Mouse (Mus musculus) right cerebral cortex, postnatal 10 days (tissue): Measurements from ENCODE around the gene Il4ra.

Experiments used
- DNase-seq, 2 experiments: peaks; one replicate each; pipeline ENCODE4 v3.0.0; 2021; ENCODE audit warnings: low spot score in 2 of 2

Gene Il4ra

GRCm38 (mm10) chr7:125572737-125573136 is 20.8 kb downstream of the Il4ra start:
- no peak for DNase-seq

- DNase-seq, result no peak
These were observed 21.9 kb downstream of the Il4ra start for GRCm38 (mm10) chr7:125573849-125574248.

DNA sequence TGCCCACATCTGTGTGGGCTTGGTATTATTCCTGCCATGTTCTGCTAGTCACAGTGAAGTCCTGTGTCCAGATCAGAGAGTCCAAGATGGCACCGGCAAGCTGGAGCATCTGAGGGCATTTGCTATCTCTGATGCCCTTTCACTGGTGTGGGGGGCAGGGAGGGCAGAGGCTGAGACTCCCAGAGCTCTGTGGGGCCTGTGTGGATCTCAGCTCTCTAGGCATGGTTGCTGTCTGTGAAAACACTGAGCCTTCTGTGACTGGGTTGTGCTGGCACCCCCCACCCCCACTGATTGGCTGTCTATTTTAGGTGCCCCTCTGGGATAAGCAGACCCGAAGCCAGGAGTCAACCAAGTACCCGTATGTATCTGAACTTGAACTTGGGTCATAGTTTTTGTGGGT is 22.9 kb downstream of the Il4ra start:
- no peak for DNase-seq

GRCm38 (mm10) chr7:125575738-125576540 is 24.0 kb downstream of the Il4ra start:
- no peak for DNase-seq

GRCm38 (mm10) chr7:125576982-125577381 is 25.1 kb downstream of the Il4ra start:
- DNase-seq, result peak; percentile 63 to 68

DNA sequence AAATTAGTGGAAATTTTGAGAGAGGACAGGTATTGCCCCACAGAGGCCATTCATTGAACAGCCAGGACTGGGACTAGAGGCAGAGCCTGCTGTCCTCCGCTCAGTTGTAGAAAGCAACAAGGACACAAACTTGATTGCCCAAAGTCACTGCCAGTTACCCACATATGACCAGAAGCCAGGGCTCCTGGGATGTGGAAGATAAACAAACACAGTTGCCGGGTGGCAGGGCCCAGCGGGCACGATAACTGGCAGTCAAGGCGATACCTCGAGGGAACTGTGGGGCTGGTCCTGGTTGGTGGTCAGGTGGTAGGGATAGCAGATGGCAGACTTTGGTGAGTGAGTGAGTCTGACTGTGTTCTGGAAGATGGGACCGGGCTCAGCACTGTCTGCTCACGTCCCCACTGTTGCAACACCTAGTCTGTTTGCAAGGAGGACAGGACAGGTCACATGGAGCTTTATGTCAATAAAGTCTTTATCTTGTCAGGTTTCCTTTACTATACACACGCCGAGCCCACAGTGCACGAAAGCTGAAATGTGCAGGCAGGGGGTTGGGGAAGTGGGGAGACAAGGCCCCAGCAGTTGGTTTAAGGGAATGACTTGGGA is 25.7 kb downstream of the Il4ra start:
- DNase-seq, result no peak

DNA sequence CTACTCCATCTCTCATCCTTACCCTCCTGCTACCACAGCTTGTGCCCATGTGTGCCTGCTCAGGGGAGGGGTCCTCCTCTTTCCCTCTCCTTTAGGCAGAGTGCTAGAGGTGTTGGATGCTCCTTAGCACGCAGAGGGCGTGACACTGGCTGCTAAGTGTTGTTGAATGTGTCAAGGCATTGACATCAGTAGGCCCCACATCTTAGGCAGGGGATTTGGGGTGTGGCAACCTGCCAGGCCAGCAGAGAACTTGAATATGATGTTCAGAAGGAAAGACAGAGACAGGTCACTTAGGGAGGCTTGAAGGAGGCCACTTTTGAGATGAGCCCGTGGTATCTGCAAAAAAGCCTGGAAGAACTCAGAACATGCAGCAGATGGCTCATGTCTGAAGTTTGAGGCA is 26.2 kb downstream of the Il4ra start:
- DNase-seq, result no peak

DNA sequence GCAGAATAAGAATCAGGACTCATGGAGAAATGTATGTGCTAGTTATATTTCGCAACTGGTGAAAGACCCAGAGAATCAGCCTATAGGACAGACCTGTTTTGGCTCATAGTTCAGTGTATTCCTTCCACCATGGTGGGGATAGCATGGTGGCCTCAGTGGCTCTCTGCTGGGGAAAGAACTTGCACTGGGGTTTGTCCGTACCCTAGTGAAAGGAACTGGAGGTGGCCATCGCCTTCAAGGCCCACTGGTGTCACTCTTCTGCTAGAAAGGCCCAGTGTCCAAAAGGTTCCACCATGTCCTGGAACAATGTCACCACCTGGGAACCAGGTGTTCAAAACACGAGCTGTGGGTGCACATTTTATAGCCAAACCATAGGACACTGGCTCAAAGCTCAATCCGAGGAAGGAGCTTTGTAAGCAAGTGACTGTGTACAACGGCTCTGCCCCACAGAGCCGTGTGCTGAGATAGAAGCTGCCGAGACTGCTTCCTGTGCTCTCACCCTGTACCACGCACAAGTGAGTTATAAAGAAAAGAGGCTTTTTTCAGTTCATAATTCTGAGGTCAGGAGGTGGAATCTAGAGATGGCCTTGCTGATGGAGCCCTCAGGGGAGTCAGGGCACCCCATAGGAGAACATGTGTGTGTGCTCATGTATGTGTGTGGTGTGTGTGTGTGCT is 27.8 kb downstream of the Il4ra start:
- DNase-seq, result no peak

- no peak for DNase-seq
These were observed 28.3 kb downstream of the Il4ra start for GRCm38 (mm10) chr7:125580220-125580549.

- DNase-seq, result no peak
These were observed 28.9 kb downstream of the Il4ra start for GRCm38 (mm10) chr7:125580625-125581316.

GRCm38 (mm10) chr7:125581317-125581672 is 29.4 kb downstream of the Il4ra start:
- DNase-seq, result peak; percentile 87 to 91

- no peak for DNase-seq
These were observed 31.5 kb downstream of the Il4ra start for GRCm38 (mm10) chr7:125583325-125584004.

DNA sequence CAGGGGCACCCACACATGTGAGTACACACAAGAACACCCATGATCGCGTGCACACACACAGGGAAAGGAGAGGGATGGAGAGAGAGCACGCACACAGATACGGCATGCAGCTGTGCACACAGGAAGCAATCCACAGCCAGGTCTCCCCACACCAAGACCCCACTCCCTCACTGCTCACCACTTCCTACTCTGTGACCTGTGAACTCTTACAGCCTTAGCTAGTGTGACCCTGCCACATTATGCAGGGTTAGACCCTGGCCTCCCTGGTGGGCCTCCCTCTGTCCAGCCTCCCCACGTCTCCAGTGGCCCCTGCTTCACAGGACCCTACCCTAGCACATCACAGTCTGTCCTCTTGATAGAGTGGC is 32.1 kb downstream of the Il4ra start:
- DNase-seq, result no peak

GRCm38 (mm10) chr7:125586355-125586754 is 34.4 kb downstream of the Il4ra start:
- DNase-seq, result no peak

DNA sequence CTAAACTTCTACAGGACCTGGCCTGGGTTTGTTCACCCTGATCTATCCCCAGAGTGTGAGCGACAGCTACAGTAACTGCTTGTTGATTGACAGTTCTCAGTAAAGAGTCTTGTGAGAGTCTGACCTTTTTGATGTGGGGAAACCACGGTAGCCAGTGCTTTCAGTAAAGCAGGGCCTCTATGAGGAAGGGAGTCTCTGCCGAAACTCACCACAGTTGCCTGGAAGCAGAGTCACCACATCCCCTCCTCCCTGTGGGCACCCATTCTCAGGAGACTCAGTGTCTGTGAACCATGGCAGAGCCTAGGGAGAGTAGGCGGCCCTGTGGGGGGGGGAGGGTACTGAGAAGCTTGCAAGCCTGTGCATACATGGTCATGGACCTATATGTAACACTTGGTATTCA is 36.8 kb downstream of the Il4ra start:
- DNase-seq, result no peak

DNA sequence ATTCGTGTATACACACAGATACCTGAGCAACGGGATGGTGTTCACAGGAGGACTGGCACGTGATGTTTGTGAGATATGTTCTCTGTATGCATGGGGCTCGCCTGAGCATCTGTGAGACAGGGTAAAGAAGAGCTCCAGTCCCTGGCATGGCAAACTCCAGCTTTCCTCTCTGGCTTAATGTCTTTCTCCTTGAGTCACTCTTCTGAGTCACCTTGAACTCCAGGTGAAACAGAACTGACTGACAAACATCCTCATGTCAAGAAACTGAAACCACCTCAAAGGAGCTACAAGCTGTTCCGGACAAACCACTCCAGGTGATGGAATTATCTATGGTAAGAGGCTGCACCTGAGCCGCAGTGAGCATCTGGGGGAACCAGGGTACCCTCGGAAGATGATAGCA is 38.0 kb downstream of the Il4ra start:
- no peak for DNase-seq

GRCm38 (mm10) chr7:125593831-125594230 is 41.9 kb downstream of the Il4ra start:
- no peak for DNase-seq

DNA sequence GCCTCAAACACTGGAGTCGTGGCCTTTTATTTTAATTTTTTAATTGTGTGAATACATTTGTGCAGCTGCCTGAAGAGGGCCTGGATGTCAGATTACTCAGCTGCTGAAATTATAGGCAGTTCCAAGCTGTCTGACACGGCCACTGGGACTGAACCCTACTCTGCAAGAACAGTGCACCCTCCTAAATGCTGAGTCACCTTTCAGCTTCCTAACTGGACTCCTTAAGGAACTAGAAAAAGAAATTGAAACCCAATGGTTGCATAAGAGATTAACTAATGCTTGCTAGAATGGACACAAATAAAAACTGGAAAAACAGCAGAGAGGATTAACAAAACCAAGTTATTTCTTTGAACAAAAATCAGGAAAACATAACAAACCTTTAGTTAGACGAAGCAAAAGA is 44.5 kb downstream of the Il4ra start:
- no peak for DNase-seq

DNA sequence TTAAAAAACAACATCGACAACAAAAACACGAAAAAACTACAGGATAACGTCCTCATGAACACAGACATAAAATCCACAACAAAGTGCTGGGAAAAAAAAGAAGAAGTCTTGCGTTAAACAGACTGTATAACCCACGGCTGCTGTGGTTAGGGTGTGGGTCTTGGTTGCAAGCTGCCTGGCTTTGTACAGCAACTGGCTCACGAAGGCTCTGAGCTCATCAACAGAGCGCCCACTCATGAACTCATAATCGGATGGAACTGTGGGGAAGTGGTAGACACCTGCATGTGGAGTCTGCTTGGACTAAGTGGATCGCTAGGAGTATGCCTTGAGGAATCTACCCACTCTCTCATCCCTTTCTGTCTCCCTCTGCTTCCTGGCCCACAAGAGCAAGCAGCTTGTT is 45.2 kb downstream of the Il4ra start:
- no peak for DNase-seq

- DNase-seq, result no peak
These were observed 45.8 kb downstream of the Il4ra start for GRCm38 (mm10) chr7:125597516-125598347.

DNA sequence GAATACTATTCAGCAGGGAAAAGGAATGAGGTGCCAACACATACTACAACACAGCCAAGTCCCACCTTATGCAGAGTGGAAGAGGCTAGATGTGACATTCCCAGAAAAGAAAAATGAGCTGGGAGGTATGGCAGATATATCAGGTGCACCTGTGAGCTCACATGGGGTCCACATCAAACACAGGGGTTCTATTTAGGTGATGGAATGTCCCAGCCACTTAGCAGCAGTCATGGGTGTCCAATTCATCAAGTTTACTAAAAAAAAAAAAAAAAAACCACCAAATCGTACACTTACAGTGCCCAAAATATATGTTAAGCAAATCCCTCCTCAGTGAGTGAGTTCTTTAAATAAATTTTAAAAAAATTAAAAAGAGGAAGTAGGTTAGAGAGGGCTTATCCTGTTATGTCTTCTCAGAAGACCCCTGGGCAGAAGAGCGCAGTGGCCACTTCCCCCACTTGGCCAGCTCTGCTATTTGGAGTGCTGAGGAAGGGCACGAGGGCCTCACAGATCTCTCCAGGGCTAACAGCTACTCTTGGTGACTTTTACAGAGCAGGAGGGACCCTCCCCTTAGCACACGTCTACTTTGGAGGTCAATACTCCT is 47.6 kb downstream of the Il4ra start:
- DNase-seq, result no peak
